Mouse (Mus musculus): ENCODE measurements at regions not wholly inside any gene's neighbourhood (a gene's known extent, or its start where the extent isn't known, plus 50 kb on each side); places are given as distances from the start of the nearest gene placed in this dataset.

DNA sequence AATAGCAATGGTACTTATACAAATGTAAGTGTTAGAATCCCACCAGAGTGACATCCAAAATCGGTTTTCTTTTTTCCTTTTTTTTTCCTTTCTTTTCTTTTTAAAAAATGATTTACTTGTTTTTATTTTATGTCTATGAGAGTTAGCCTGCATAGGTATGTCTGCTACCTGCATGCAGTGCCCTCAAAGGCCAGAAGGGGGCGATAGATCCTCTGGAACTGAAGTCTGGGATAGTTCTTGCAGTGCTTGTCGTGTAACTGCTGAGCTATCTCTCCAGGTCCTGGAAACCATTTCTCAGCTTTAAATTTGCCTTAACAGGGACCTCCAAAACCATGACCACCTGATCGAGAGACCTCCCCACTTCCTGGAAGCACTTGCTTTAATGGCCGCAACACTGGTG, 93.8 kb downstream of the Defb7 start:
- no peak for TF ChIP-seq ZMIZ1 (IDR thresholded peaks at IDR 0.05; ENCODE audit: low read depth, low read length)
- TF ChIP-seq POLR2A (IDR thresholded peaks at IDR 0.05; ENCODE audit: control insufficient read depth in 1 of 2, insufficient read depth in 1 of 2, low read depth in 1 of 2, low read length in 2 of 2, poor library complexity in 1 of 2) = no peak
- TF ChIP-seq MYC (IDR thresholded peaks at IDR 0.05; ENCODE audit: low read depth, low read length) = no peak
- TF ChIP-seq CTCF (IDR thresholded peaks at IDR 0.05 in 2 of 3, conservative IDR thresholded peaks at IDR 0.05 in 1 of 3; ENCODE audit: control insufficient read depth in 1 of 3, insufficient read depth in 1 of 3, low read depth in 2 of 3, low read length in 3 of 3, poor library complexity in 1 of 3, severe bottlenecking in 1 of 3) = peak; percentile 31 to 48 (median 39)
- no peak for TF ChIP-seq GATA1 (IDR thresholded peaks at IDR 0.05; ENCODE audit: low read depth, low read length)
- peak; percentile 4; the same call in 1 of the 2 replicates for TF ChIP-seq RAD21 (IDR thresholded peaks at IDR 0.05; ENCODE audit: low read depth, low read length)
- no peak for TF ChIP-seq TAL1 (IDR thresholded peaks at IDR 0.05; ENCODE audit: low read length)
- TF ChIP-seq USF1 (IDR thresholded peaks at IDR 0.05; ENCODE audit: low read depth, low read length) = no peak
- TF ChIP-seq MAFK (IDR thresholded peaks at IDR 0.05; ENCODE audit: borderline replicate concordance, low read depth, low read length) = no peak
- no peak for TF ChIP-seq ZKSCAN1 (IDR thresholded peaks at IDR 0.05; ENCODE audit: low read depth, low read length)
- no peak for TF ChIP-seq CHD2 (IDR thresholded peaks at IDR 0.05; ENCODE audit: low read length)
- no peak for TF ChIP-seq HCFC1 (IDR thresholded peaks at IDR 0.05; ENCODE audit: low read depth, low read length)
- TF ChIP-seq E2F4 (IDR thresholded peaks at IDR 0.05; ENCODE audit: borderline replicate concordance, low read depth, low read length) = no peak
- TF ChIP-seq SMC3 (IDR thresholded peaks at IDR 0.05; ENCODE audit: low read depth, low read length) = peak; percentile 14
